Mouse (Mus musculus): Measurements from ENCODE around the gene Kctd14.

Gene Kctd14

DNA sequence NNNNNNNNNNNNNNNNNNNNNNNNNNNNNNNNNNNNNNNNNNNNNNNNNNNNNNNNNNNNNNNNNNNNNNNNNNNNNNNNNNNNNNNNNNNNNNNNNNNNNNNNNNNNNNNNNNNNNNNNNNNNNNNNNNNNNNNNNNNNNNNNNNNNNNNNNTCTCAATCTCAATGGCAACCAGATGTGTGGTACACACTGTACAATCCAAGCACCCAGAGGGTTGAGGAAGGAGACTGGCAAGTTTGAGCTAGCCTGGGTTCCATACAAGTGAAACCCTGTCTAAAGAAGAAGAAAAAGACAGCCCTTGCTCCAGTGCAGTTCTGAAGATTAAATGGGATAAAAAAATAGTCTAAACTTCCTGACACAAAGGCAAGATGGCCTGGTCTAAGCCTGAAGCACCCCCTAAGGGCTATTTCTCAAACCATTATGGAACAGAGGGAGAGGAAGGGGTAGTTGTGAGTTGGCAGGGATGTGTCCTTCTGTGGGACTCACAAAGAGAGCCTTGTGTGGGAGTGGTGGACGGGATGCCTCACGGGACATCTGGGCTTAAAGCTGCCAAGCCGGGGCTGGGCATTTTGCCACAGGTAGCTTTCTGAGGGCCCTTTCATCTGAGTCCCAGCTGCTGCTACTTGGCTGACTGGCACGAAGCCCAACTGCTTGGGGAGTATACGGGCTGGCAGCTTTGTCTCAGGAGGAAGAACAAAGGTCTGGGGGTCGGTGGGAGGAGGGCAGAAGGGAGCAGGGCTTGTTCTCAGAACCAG is 4.8 kb upstream of the Kctd14 start:
- no peak for DNase-seq (ENCODE audit: low spot score)

DNA sequence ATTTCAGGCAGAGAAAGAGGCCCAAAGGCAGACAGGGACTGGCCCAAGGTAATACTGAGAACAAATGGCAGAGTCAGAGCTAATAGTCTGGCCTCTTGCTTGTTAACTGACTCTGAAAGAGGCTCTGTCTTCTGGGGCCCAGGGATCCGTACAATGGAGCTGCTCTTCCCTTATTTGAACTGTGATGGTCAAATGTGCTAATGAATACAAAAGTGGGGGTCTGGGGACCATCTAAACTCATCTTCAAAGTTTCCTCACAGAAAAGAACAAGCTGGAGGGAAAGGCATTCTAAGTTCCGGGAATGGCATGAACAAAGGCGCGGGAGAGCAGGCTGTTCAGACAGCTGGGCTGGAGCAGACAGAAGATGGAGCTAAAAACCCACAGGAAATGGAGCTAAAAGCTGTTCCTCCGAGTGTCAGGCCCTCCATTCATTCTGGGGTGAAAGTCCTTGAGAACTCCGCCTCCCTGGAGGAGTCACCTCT is 4.0 kb upstream of the Kctd14 start:
- DNase-seq (ENCODE audit: low spot score): no peak

- no peak for DNase-seq (ENCODE audit: low spot score)
Observed at GRCm38 (mm10) chr7:97452196-97452595, 1.1 kb downstream of the Kctd14 start.

GRCm38 (mm10) chr7:97453141-97453921 is 2.2 kb downstream of the Kctd14 start:
- DNase-seq (ENCODE audit: low spot score): peak; percentile 11

GRCm38 (mm10) chr7:97454795-97455194 is 3.7 kb downstream of the Kctd14 start:
- no peak for DNase-seq (ENCODE audit: low spot score)

DNA sequence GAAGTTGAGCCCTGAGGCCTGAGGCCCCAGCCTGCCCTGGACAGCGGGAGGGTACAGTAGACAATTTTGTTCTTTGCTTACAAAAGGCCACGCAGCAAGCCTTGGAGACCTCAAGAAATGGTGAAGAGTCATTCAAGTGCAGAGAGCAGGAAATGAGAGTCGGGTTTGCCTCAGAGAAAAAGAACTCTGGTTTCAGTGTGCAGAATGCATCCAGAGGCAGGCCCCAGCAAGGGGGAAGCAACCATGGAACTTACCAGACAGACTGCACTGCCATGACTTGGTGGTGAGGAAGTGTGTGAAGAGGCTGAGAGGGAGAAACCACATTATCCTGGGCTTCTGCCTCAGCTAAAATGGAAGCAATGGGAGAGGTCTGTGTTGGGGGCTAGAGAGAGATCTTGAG is 4.5 kb downstream of the Kctd14 start:
- DNase-seq (ENCODE audit: low spot score): no peak

- no peak for DNase-seq (ENCODE audit: low spot score)
Observed at GRCm38 (mm10) chr7:97473001-97473400, 21.9 kb downstream of the Kctd14 start.

DNA sequence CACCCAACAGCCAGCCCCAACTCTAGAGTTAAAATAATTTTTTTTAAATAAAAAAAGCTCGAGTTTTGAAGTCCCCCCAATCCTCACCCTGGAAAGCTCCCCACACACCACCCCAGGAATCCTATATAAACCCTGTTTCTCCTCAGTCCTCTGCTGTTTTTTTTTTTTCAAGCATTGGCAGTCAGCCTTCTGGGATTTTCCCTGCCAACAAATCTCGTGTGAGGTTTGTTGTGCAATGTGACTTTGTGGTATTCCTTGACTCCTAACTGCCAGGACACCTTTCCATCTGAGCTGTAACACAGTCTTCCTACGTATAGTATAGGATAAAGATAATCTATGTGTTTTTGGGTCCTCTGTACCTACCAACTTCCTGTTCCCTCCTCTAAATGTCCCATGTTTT is 28.2 kb downstream of the Kctd14 start:
- no peak for DNase-seq (ENCODE audit: low spot score)

DNA sequence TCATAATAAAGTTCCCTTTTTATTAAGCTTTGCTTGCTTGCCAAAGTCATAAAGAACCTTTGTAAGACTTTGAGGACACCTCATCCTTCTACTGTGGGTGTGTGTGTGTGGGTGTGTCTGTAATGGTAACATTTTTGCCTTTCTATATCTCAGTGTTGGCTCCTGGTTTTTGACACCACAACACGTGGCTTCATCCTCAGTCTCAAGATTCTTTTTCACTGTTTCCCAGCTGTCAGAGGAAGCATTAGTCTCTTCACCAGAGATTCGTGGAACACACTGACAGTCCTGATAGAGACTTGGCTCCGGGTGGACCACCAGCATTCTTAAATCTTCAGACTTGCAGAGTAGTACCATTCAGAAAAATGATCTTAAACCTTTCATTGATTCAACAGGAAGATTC is 29.2 kb downstream of the Kctd14 start:
- no peak for DNase-seq (ENCODE audit: low spot score)

DNA sequence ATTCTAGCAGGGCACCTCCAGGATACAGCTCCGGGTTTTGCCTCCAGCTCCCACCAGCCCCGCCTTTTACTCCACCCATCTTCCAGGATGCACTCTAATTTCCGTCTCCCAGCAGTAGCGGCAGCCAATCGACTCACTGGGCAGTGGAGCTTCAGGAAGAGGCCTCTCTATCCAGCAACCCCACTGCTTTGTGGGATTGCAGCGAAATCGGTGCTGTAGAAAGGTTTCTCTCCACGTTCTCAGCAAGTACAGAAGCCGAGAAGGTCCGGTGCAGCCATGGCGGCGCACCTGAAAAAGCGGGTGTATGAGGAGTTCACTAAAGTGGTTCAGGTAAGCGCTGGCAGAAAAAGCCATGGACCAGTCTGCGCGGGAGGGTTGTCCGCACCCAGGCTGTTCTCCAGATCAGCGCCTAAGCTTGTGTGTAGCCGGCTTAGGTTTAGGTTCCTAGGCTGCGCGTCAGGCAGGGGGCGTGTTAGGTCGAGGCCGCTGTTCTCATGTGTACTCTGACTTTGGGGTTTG is 29.8 kb downstream of the Kctd14 start, which contains the start of gene Ints4:
TSS of gene Ints4 (plus strand) at position 136 of the 519 bp plus-strand sequence.
- DNase-seq (ENCODE audit: low spot score): peak; percentile 89

DNA sequence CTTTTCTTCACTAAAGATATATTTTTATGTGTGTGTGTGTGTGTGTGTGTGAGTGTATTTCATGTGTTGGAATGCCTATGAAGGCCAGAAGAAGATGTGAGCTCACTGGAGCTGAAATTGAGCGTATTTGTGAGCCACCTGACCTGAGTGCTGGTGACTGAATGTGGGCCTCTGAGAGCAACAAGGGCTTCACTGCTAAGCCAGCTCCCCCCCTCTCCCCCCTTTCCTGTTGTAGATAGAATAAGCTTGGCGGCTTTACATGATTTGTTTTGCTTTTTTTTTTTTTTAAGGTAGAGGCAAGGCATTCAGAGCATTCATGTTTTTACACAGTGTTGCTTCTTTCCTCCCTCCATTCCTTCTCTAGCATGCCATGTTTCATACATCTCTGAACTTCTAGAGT is 32.3 kb downstream of the Kctd14 start:
- no peak for DNase-seq (ENCODE audit: low spot score)

GRCm38 (mm10) chr7:97491157-97491556 is 40.0 kb downstream of the Kctd14 start:
- DNase-seq (ENCODE audit: low spot score): no peak

GRCm38 (mm10) chr7:97492420-97492819 is 41.3 kb downstream of the Kctd14 start:
- no peak for DNase-seq (ENCODE audit: low spot score)

GRCm38 (mm10) chr7:97495052-97495451 is 43.9 kb downstream of the Kctd14 start:
- no peak for DNase-seq (ENCODE audit: low spot score)

DNA sequence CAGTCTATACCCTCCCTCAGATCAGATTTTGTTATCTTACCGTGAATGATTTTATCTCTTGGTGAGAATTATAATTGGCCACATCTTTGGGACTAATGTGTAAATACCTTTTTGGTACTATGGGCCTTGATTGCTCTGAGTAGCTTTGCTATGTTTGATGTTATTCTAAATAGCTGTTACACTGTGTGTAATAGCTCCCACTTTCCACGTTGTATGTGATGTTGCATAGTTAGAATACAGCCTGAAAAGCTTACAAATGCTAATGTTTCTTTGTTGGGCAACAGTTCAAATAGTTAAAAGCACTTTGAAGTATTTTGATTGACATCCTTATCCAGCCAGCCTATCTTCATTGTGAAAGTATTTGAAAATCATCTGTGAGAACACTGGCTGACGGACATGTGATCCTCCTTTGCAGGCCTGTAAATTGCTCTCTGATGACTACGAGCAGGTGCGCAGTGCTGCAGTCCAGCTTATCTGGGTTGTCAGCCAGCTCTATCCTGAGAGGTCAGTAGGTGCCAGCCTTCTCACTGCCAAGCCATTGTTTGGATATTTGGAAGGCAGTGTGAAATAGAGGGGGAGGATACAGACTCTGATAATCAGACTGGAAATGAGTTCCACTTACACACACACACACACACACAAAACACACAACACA is 49.6 kb downstream of the Kctd14 start:
- DNase-seq (ENCODE audit: low spot score): no peak

Data from T-cell, adult 2 months (primary cell).